9 mouse cellular contexts compared by ENCODE assay signal in genomic region chr5:120194309-120194941, GRCm38 (mm10).
DNase-seq lines count a peak whose midpoint lies in the region; ATAC-seq lines count a peak whose summit lies in the region.
"Had no signal": no experiment of that assay in that cellular context is flagged by ENCODE, and none has a peak within 500 bp of the region (broad histone marks: within the 10 kb centered on the region; RNA-seq: fewer than 3 reads in every experiment).

No protein-coding gene starts in this region.

- no peak overlapping the region for H3K9ac ChIP-seq in embryonic facial prominence, embryonic 14.5 days (ENCODE audit: low read depth, low read length)
- no peak overlapping the region; the same call in 1 of the 2 replicates for H3K9ac ChIP-seq in hindbrain, embryonic 12.5 days
- H3K9ac ChIP-seq in midbrain, embryonic 16.5 days (ENCODE audit: low read depth, low read length): peak overlapping the region; percentile 56
- H3K9ac ChIP-seq in kidney, embryonic 14.5 days (ENCODE audit: low read depth, low read length): no peak overlapping the region
- H3K9ac ChIP-seq: kidney, embryonic 15.5 days had no signal

- H3K9me3 ChIP-seq in embryonic facial prominence, embryonic 14.5 days (ENCODE audit: control insufficient read depth, low read length): no peaks in the 10 kb centered on the region
- no peaks in the 10 kb centered on the region for H3K9me3 ChIP-seq in hindbrain, embryonic 12.5 days (replicated peaks)
- H3K9me3 ChIP-seq in midbrain, embryonic 16.5 days (replicated peaks; ENCODE audit: control insufficient read depth, low read length, poor library complexity, severe bottlenecking): no peaks in the 10 kb centered on the region
- no peaks in the 10 kb centered on the region for H3K9me3 ChIP-seq in kidney, embryonic 14.5 days (ENCODE audit: control insufficient read depth, low read length)
- H3K9me3 ChIP-seq: kidney, embryonic 15.5 days had no signal

- peak; percentile 39 to 57 for DNase-seq in left cerebral cortex, postnatal 10 days (ENCODE audit: extremely low spot score in 1 of 2, low spot score in 2 of 2)
- no peak for DNase-seq in left cerebral cortex, postnatal 25 days (ENCODE audit: low spot score in 2 of 2)
- no peak for DNase-seq in embryonic facial prominence, embryonic 14.5 days (ENCODE audit: low spot score)
- no peak for DNase-seq in kidney, postnatal 25 days

- intact Hi-C loops in left cerebral cortex, postnatal 10 days (cut with DNase I): no loop called here
- intact Hi-C loops in left cerebral cortex, postnatal 25 days (cut with DNase I): no loop called here

- no peak overlapping the region for H3K4me2 ChIP-seq in embryonic facial prominence, embryonic 14.5 days (ENCODE audit: low read depth, low read length)
- H3K4me2 ChIP-seq in hindbrain, embryonic 12.5 days (replicated peaks): no peak overlapping the region
- H3K4me2 ChIP-seq in midbrain, embryonic 16.5 days (ENCODE audit: low read length): no peak overlapping the region
- H3K4me2 ChIP-seq in kidney, embryonic 14.5 days (replicated peaks; ENCODE audit: low read depth, low read length): no peak overlapping the region
- H3K4me2 ChIP-seq: kidney, embryonic 15.5 days had no signal

- no peak overlapping the region for H3K4me3 ChIP-seq in embryonic facial prominence, embryonic 14.5 days (ENCODE audit: low read depth, low read length)
- H3K4me3 ChIP-seq in hindbrain, embryonic 12.5 days: no peak overlapping the region
- no peak overlapping the region for H3K4me3 ChIP-seq in midbrain, embryonic 16.5 days (ENCODE audit: low read depth, low read length)
- H3K4me3 ChIP-seq in kidney, embryonic 14.5 days (ENCODE audit: low read length): no peak overlapping the region
- H3K4me3 ChIP-seq: kidney, embryonic 15.5 days had no signal

- H3K27ac ChIP-seq in embryonic facial prominence, embryonic 14.5 days (replicated peaks; ENCODE audit: low read depth, low read length): no peak overlapping the region
- peak overlapping the region; percentile 74 for H3K27ac ChIP-seq in hindbrain, embryonic 12.5 days
- H3K27ac ChIP-seq in midbrain, embryonic 16.5 days (ENCODE audit: low read length): peak overlapping the region; percentile 74
- H3K27ac ChIP-seq in kidney, embryonic 14.5 days (ENCODE audit: low read depth, low read length): no peak overlapping the region
- H3K27ac ChIP-seq: kidney, embryonic 15.5 days had no signal

- ATAC-seq in embryonic facial prominence, embryonic 14.5 days (ENCODE audit: low read depth): peak; percentile 39; the same call in 1 of the 2 replicates
- no peak for ATAC-seq in hindbrain, embryonic 12.5 days (ENCODE audit: low FRiP score)
- ATAC-seq in midbrain, embryonic 16.5 days: no peak
- no peak for ATAC-seq in kidney, embryonic 14.5 days (ENCODE audit: low FRiP score, low TSS enrichment)
- ATAC-seq: Patski had no signal

- peaks cover 11% of the 10 kb centered on the region for H3K4me1 ChIP-seq in embryonic facial prominence, embryonic 14.5 days (ENCODE audit: control insufficient read depth, insufficient read depth, low read length)
- H3K4me1 ChIP-seq in hindbrain, embryonic 12.5 days: peaks cover 52% of the 10 kb centered on the region
- peaks cover 50% of the 10 kb centered on the region for H3K4me1 ChIP-seq in midbrain, embryonic 16.5 days (ENCODE audit: control insufficient read depth, insufficient read depth, low read length)
- no peaks in the 10 kb centered on the region for H3K4me1 ChIP-seq in kidney, embryonic 14.5 days (ENCODE audit: control insufficient read depth, insufficient read depth, low read length)

- H3K36me3 ChIP-seq in embryonic facial prominence, embryonic 14.5 days (ENCODE audit: control insufficient read depth, insufficient read depth, low read length): peaks cover 14% of the 10 kb centered on the region; the same call in 1 of the 2 replicates
- peaks cover 12% of the 10 kb centered on the region; the same call in 1 of the 2 replicates for H3K36me3 ChIP-seq in hindbrain, embryonic 12.5 days
- 0 out of 2 replicates have a peak, but pooled peaks cover 2% of the 10 kb centered on the region for H3K36me3 ChIP-seq in midbrain, embryonic 16.5 days (ENCODE audit: control insufficient read depth, insufficient read depth, low read length)
- H3K36me3 ChIP-seq in kidney, embryonic 14.5 days (ENCODE audit: control insufficient read depth, insufficient read depth, low read length): peaks cover 7% of the 10 kb centered on the region

- H3K27me3 ChIP-seq in embryonic facial prominence, embryonic 14.5 days (replicated peaks; ENCODE audit: control insufficient read depth, insufficient read depth, low read length): no peaks in the 10 kb centered on the region
- H3K27me3 ChIP-seq in hindbrain, embryonic 12.5 days: no peaks in the 10 kb centered on the region; the same call in 1 of the 2 replicates
- H3K27me3 ChIP-seq in midbrain, embryonic 16.5 days (ENCODE audit: control insufficient read depth, insufficient read depth, low read depth, low read length): no peaks in the 10 kb centered on the region
- no peaks in the 10 kb centered on the region for H3K27me3 ChIP-seq in kidney, embryonic 14.5 days (ENCODE audit: control insufficient read depth, insufficient read depth, low read length)
- H3K27me3 ChIP-seq: kidney, embryonic 15.5 days; Patski had no signal

- WGBS in embryonic facial prominence, embryonic 14.5 days: 51% methylated on average over 16 of the region's 16 CpGs
- WGBS in hindbrain, embryonic 12.5 days: 57% methylated on average over 16 of the region's 16 CpGs
- WGBS in midbrain, embryonic 16.5 days: 48% methylated on average over 16 of the region's 16 CpGs
- 61% methylated on average over 16 of the region's 16 CpGs for WGBS in kidney, embryonic 14.5 days

Comparison
In these comparisons a context has a peak if more than half of its experiments do, and no peak if none do; other contexts are left out.
1. DNase-seq: peak in left cerebral cortex, postnatal 10 days (2 of 2); none in left cerebral cortex, postnatal 25 days (0 of 2), embryonic facial prominence, embryonic 14.5 days (single experiment) and kidney, postnatal 25 days (0 of 2).
2. H3K27ac ChIP-seq: peak in hindbrain, embryonic 12.5 days (single experiment) and midbrain, embryonic 16.5 days (single experiment); none in embryonic facial prominence, embryonic 14.5 days (single experiment) and kidney, embryonic 14.5 days (single experiment).